Mouse (Mus musculus): Measurements from ENCODE around the gene Krtap2-4. TPM values are rescaled to one million over a fixed set of nuclear protein-coding genes. Genes with fewer than 3 reads are reported as not detected.
"Not testable (repeated sequence)": the region's sequence is repeated elsewhere in the genome, so short reads cannot be mapped to it uniquely, and the experiment has no call there.

The Krtap2-4 gene
- polyA plus RNA-seq (2015; fragmentation: Nextera tagmentation; extraction: Ambion mirVana): not detected in 2 replicates

- Histone ChIP-seq H3K9me3 (no peaks in the 10 kb centered on the region), H3K4me3 (no peak within 1 kb of the TSS), H3K36me3 (no peaks in the 10 kb centered on the region), H3K27ac (no peak within 1 kb of the TSS), H3K4me1 (no peaks in the 10 kb centered on the region), H3K4me2 (no peak within 1 kb of the TSS), H3K9ac (no peak within 1 kb of the TSS), H3K27me3 (no peaks in the 10 kb centered on the region)
- 59% methylated on average over 3 of the region's 3 CpGs for WGBS
- no peak for ATAC-seq (ENCODE audit: borderline replicate concordance, extremely low read depth, low FRiP score, low TSS enrichment)
Measured at GRCm38 (mm10) chr11:99614796-99615363, at the start of gene Krtap2-4. Gene Krtap2-4 (minus strand): TSS chr11:99614846.

- H3K9ac ChIP-seq: no peak overlapping the region
- ATAC-seq (ENCODE audit: borderline replicate concordance, extremely low read depth, low FRiP score, low TSS enrichment): no peak
- no peaks in the 10 kb centered on the region for H3K36me3 ChIP-seq
- H3K27me3 ChIP-seq: no peaks in the 10 kb centered on the region
- no peaks in the 10 kb centered on the region for H3K4me1 ChIP-seq
- no peak overlapping the region for H3K27ac ChIP-seq
- H3K9me3 ChIP-seq: no peaks in the 10 kb centered on the region
- WGBS: 82% methylated on average over 10 of the region's 10 CpGs
- H3K4me2 ChIP-seq: no peak overlapping the region
- no peak overlapping the region for H3K4me3 ChIP-seq
Measured at GRCm38 (mm10) chr11:99662802-99663201, 48.2 kb upstream of the Krtap2-4 start.

DNA sequence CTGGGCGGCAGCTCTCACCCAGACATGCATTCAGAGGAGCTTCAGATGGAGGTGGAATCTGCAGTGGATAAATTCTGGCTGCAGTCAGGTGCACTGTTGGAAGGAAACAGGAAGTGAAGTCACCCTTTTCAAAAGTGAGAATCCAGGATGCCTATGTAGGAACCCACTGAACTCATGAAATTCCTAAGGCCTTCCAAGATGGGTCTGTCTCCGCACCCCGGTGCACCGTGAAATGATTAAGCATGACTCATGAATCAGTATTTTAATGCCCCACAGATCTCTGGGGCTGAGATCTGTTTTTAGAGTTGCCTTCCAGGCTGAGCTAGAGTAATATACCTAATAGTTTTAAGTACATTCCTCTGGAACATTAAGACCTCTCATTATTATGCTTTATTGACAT lies 44.6 kb upstream of the Krtap2-4 start:
- H3K4me2 ChIP-seq: no peak overlapping the region
- H3K9me3 ChIP-seq: no peaks in the 10 kb centered on the region
- no peaks in the 10 kb centered on the region for H3K36me3 ChIP-seq
- H3K9ac ChIP-seq: no peak overlapping the region
- no peaks in the 10 kb centered on the region for H3K27me3 ChIP-seq
- 82% methylated on average over 4 of the region's 4 CpGs for WGBS
- no peak overlapping the region for H3K27ac ChIP-seq
- ATAC-seq (ENCODE audit: borderline replicate concordance, extremely low read depth, low FRiP score, low TSS enrichment): no peak
- no peak overlapping the region for H3K4me3 ChIP-seq
- H3K4me1 ChIP-seq: no peaks in the 10 kb centered on the region

GRCm38 (mm10) chr11:99658467-99659010 lies 43.9 kb upstream of the Krtap2-4 start, which contains the start of gene Gm11563:
Gene Gm11563 (minus strand): TSS chr11:99658960.
- H3K27me3 ChIP-seq; H3K4me2 ChIP-seq; H3K9me3 ChIP-seq; H3K9ac ChIP-seq; H3K27ac ChIP-seq; H3K36me3 ChIP-seq; H3K4me1 ChIP-seq; H3K4me3 ChIP-seq; ATAC-seq (ENCODE audit: borderline replicate concordance, extremely low read depth, low FRiP score, low TSS enrichment): not testable (repeated sequence)
- WGBS: 52% methylated on average over 10 of the region's 10 CpGs

GRCm38 (mm10) chr11:99657051-99657450 lies 42.4 kb upstream of the Krtap2-4 start:
- Histone ChIP-seq H3K27ac (no peak overlapping the region), H3K4me1 (no peaks in the 10 kb centered on the region), H3K36me3 (no peaks in the 10 kb centered on the region), H3K9ac (no peak overlapping the region), H3K9me3 (no peaks in the 10 kb centered on the region), H3K27me3 (no peaks in the 10 kb centered on the region), H3K4me2 (no peak overlapping the region), H3K4me3 (no peak overlapping the region)
- no peak for ATAC-seq (ENCODE audit: borderline replicate concordance, extremely low read depth, low FRiP score, low TSS enrichment)
- 49% methylated on average over 5 of the region's 5 CpGs for WGBS

DNA sequence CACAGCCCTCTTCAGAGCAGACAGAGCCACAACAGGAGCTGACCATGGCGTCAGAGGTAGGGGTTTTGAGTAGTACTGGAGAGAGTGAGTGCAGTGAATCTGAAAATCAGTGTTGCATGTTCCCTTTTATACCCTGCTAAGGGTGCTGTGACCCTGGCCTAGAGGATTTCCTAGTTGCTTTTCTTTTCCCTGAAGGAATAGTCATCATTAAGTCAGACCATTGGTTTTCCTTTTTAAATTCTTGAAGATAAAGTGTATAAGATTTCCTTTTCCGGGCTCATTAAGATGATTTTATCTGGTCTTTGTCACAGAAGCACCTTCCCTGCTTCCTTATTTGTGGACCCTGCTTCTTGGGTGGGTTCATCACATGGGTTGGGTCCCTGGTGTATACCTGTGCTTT lies 35.5 kb upstream of the Krtap2-4 start, which contains the start of gene Gm11555:
Gm11555 (minus strand) TSS at position 101 of the 400 bp plus-strand sequence.
- Histone ChIP-seq H3K36me3 (no peaks in the 10 kb centered on the region), H3K9me3 (no peaks in the 10 kb centered on the region), H3K4me1 (no peaks in the 10 kb centered on the region), H3K4me3 (no peak within 1 kb of the TSS), H3K4me2 (no peak within 1 kb of the TSS), H3K27ac (no peak within 1 kb of the TSS), H3K9ac (no peak within 1 kb of the TSS), H3K27me3 (no peaks in the 10 kb centered on the region)
- 79% methylated on average over 2 of the region's 2 CpGs for WGBS
- no peak for ATAC-seq (ENCODE audit: borderline replicate concordance, extremely low read depth, low FRiP score, low TSS enrichment)

DNA sequence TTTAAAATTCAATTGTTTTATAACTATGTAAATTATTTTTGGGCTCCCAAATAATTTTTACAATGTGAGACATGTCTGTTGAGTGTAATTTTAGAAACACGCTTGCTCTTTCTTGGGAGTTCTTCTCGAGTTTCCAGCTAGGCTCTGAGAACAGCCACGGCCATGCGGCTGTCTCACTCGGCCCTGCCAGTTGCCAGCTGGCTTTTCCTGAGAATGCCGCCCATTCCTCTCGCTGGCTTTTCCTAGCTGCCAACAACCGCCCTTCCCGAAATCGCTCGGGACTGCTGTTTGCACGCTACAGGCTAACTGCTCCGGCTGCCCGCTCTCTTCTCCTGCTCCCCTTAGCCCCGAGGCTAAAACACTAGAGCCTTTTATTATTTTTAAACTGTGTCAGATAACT lies 31.8 kb upstream of the Krtap2-4 start:
- Histone ChIP-seq H3K27ac (no peak overlapping the region), H3K4me2 (no peak overlapping the region), H3K36me3 (no peaks in the 10 kb centered on the region), H3K9me3 (no peaks in the 10 kb centered on the region), H3K27me3 (no peaks in the 10 kb centered on the region), H3K9ac (no peak overlapping the region), H3K4me3 (no peak overlapping the region), H3K4me1 (no peaks in the 10 kb centered on the region)
- 81% methylated on average over 15 of the region's 15 CpGs for WGBS
- no peak for ATAC-seq (ENCODE audit: borderline replicate concordance, extremely low read depth, low FRiP score, low TSS enrichment)

- Histone ChIP-seq H3K4me2 (no peak overlapping the region), H3K36me3 (no peaks in the 10 kb centered on the region), H3K4me3 (no peak overlapping the region), H3K9me3 (no peaks in the 10 kb centered on the region), H3K4me1 (no peaks in the 10 kb centered on the region), H3K27ac (no peak overlapping the region), H3K9ac (no peak overlapping the region), H3K27me3 (no peaks in the 10 kb centered on the region)
- 72% methylated on average over 3 of the region's 3 CpGs for WGBS
- no peak for ATAC-seq (ENCODE audit: borderline replicate concordance, extremely low read depth, low FRiP score, low TSS enrichment)
Measured at GRCm38 (mm10) chr11:99644351-99644750, 29.7 kb upstream of the Krtap2-4 start.

- not testable (repeated sequence) for H3K36me3 ChIP-seq; H3K4me1 ChIP-seq; H3K27ac ChIP-seq; H3K9ac ChIP-seq; H3K4me2 ChIP-seq; ATAC-seq (ENCODE audit: borderline replicate concordance, extremely low read depth, low FRiP score, low TSS enrichment); H3K9me3 ChIP-seq; H3K4me3 ChIP-seq; H3K27me3 ChIP-seq
- WGBS: 72% methylated on average over 9 of the region's 9 CpGs
Measured at GRCm38 (mm10) chr11:99643635-99644139, 29.0 kb upstream of the Krtap2-4 start, which contains the start of gene Krtap4-7. Gene Krtap4-7 (minus strand): TSS chr11:99644089.

DNA sequence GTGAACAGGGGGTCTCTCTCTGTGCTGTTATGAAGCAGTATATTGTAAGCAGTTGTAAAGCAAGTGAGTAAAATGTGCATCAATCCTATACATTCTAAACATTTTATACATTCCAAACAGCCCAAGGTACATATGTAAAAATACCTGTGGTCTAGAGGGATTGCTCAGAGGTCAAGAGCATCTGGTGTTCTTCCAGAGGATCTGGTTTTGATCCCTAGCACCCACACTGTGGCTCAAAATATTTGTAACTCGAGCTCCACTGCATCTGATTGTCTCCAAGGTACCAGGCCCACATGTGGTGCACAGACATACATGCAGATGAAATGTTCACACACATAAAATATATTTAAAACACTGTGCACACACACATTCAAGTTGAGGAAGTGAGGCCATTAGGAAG lies 26.3 kb upstream of the Krtap2-4 start:
- Histone ChIP-seq H3K27ac (no peak overlapping the region), H3K36me3 (no peaks in the 10 kb centered on the region), H3K4me3 (no peak overlapping the region), H3K9me3 (no peaks in the 10 kb centered on the region), H3K27me3 (no peaks in the 10 kb centered on the region), H3K9ac (no peak overlapping the region), H3K4me1 (no peaks in the 10 kb centered on the region), H3K4me2 (no peak overlapping the region)
- no peak for ATAC-seq (ENCODE audit: borderline replicate concordance, extremely low read depth, low FRiP score, low TSS enrichment)
- WGBS: 7% methylated on average over 1 of the region's 1 CpGs

GRCm38 (mm10) chr11:99637086-99637485 lies 22.4 kb upstream of the Krtap2-4 start:
- WGBS: 63% methylated on average over 1 of the region's 1 CpGs
- H3K9me3 ChIP-seq: no peaks in the 10 kb centered on the region

GRCm38 (mm10) chr11:99634653-99635134 lies 20.0 kb upstream of the Krtap2-4 start, which contains the start of gene Krtap4-2:
Gene Krtap4-2 (minus strand): TSS chr11:99635084.
- H3K4me1 ChIP-seq: no peaks in the 10 kb centered on the region
- H3K9ac ChIP-seq: no peak within 1 kb of the TSS
- no peak within 1 kb of the TSS for H3K4me2 ChIP-seq
- no peaks in the 10 kb centered on the region for H3K9me3 ChIP-seq
- H3K4me3 ChIP-seq: no peak within 1 kb of the TSS
- 33% methylated on average over 8 of the region's 8 CpGs for WGBS
- H3K36me3 ChIP-seq: no peaks in the 10 kb centered on the region
- H3K27ac ChIP-seq: no peak within 1 kb of the TSS
- no peaks in the 10 kb centered on the region for H3K27me3 ChIP-seq
- ATAC-seq (ENCODE audit: borderline replicate concordance, extremely low read depth, low FRiP score, low TSS enrichment): no peak

More at GRCm38 (mm10) chr11:99637086-99637485, 22.4 kb upstream of the Krtap2-4 start:
- Histone ChIP-seq H3K4me2 (no peak overlapping the region), H3K27me3 (no peaks in the 10 kb centered on the region), H3K36me3 (no peaks in the 10 kb centered on the region), H3K27ac (no peak overlapping the region), H3K4me1 (no peaks in the 10 kb centered on the region), H3K9ac (no peak overlapping the region), H3K4me3 (no peak overlapping the region)
- no peak for ATAC-seq (ENCODE audit: borderline replicate concordance, extremely low read depth, low FRiP score, low TSS enrichment)

Data from lung, embryonic 15.5 days (tissue).